Mouse (Mus musculus) gastrocnemius, adult 18-20 months (tissue): Measurements from ENCODE around the gene Satl1. TPM values are rescaled to one million over a fixed set of nuclear protein-coding genes. Genes with fewer than 3 reads are reported as not detected.
"Not testable (repeated sequence)": the region's sequence is repeated elsewhere in the genome, so short reads cannot be mapped to it uniquely, and the experiment has no call there.

Experiments
- DNase-seq: peaks from one replicate; pipeline ENCODE4 v3.0.0; 2021; ENCODE audit warnings: low spot score
- long read RNA-seq, 2 experiments: library from polyadenylated mRNA; stranded (forward); transcript quantifications; one replicate each; pipeline ENCODE4 v2.0.0; 2021
- total RNA-seq, 2 experiments: library from RNA; stranded (reverse); gene quantifications; 2 replicates each; pipeline ENCODE4 v1.2.3; 2021

Satl1 gene
- not detected for total RNA-seq
- long read RNA-seq, experiment 1 = 0 reads
- long read RNA-seq, experiment 2 = 0 reads

- no peak for DNase-seq
Measured at GRCm38 (mm10) chrX:112406679-112407078, at the start of gene Satl1. Satl1 (minus strand) TSS chrX:112406779.

GRCm38 (mm10) chrX:112438064-112438463 is 31.5 kb upstream of the Satl1 start:
- no peak for DNase-seq

- no peak for DNase-seq
Measured at GRCm38 (mm10) chrX:112437580-112437979, 31.0 kb upstream of the Satl1 start.

GRCm38 (mm10) chrX:112422998-112423397 is 16.4 kb upstream of the Satl1 start:
- DNase-seq = not testable (repeated sequence)

GRCm38 (mm10) chrX:112412309-112412708 is 5.7 kb upstream of the Satl1 start:
- DNase-seq = no peak

GRCm38 (mm10) chrX:112370577-112371410 is 35.8 kb downstream of the Satl1 start:
- DNase-seq = peak; percentile 21

GRCm38 (mm10) chrX:112368426-112368825 is 38.2 kb downstream of the Satl1 start:
- no peak for DNase-seq

- DNase-seq = peak; percentile 20
Measured at GRCm38 (mm10) chrX:112348395-112348791, 58.2 kb downstream of the Satl1 start.

GRCm38 (mm10) chrX:112347467-112348394 is 58.8 kb downstream of the Satl1 start:
- no peak for DNase-seq

GRCm38 (mm10) chrX:112339486-112339885 is 67.1 kb downstream of the Satl1 start:
- no peak for DNase-seq

Other genes with a start within 250 kb of the Satl1 start
- gene 4933403O08Rik, start 167.7 kb downstream of the Satl1 start, total RNA-seq = not detected
- 10 to 100 TPM; 40.0 to 41.8 TPM for gene Apool, start 95.4 kb downstream of the Satl1 start, total RNA-seq
- gene 2010106E10Rik, start 88.5 kb upstream of the Satl1 start, total RNA-seq = not detected
- gene Zfp711, start 193.7 kb upstream of the Satl1 start, total RNA-seq = under 1 TPM in 1 of 2 experiments, not detected in 1; 0.12 TPM